Mouse (Mus musculus): ENCODE results near the gene Asap3. TPM values are rescaled to one million over a fixed set of nuclear protein-coding genes. Genes with fewer than 3 reads are reported as not detected.

The Asap3 gene
- polyA plus RNA-seq, 1 experiment from 2014 or later = 4.4 TPM

- 0 out of 2 replicates have a peak, but pooled peaks cover 2% of the 10 kb centered on the region for H3K9me3 ChIP-seq (ENCODE audit: control insufficient read depth, low read length)
- no peak overlapping the region for H3K9ac ChIP-seq (ENCODE audit: low read depth, low read length)
- peaks cover 42% of the 10 kb centered on the region for H3K36me3 ChIP-seq (ENCODE audit: control insufficient read depth, insufficient read depth, low read length)
- WGBS = 71% methylated on average over 66 of the region's 66 CpGs
- H3K27ac ChIP-seq (ENCODE audit: low read length) = no peak overlapping the region
- no peak overlapping the region for H3K4me3 ChIP-seq (ENCODE audit: low read length)
- H3K4me2 ChIP-seq (ENCODE audit: low read depth, low read length) = no peak overlapping the region
- ATAC-seq = no peak
- H3K4me1 ChIP-seq (ENCODE audit: control insufficient read depth, insufficient read depth, low read length) = peaks cover 9% of the 10 kb centered on the region
- H3K27me3 ChIP-seq (replicated peaks; ENCODE audit: control insufficient read depth, insufficient read depth, low read length) = no peaks in the 10 kb centered on the region
Measured at GRCm38 (mm10) chr4:136289918-136290780, 84.0 kb downstream of the Asap3 start.

- Histone ChIP-seq H3K27me3 (replicated peaks; ENCODE audit: control insufficient read depth, insufficient read depth, low read length) (no peaks in the 10 kb centered on the region), H3K9me3 (ENCODE audit: control insufficient read depth, low read length) (0 out of 2 replicates have a peak, but pooled peaks cover 2% of the 10 kb centered on the region)
- no peak for ATAC-seq
Measured at GRCm38 (mm10) chr4:136290781-136291595, 84.8 kb downstream of the Asap3 start.

GRCm38 (mm10) chr4:136291692-136292091 is 85.5 kb downstream of the Asap3 start:
- 90% methylated on average over 6 of the region's 6 CpGs for WGBS
- H3K4me2 ChIP-seq (ENCODE audit: low read depth, low read length) = no peak overlapping the region
- H3K9ac ChIP-seq (ENCODE audit: low read depth, low read length) = no peak overlapping the region
- no peaks in the 10 kb centered on the region for H3K27me3 ChIP-seq (replicated peaks; ENCODE audit: control insufficient read depth, insufficient read depth, low read length)
- ATAC-seq = no peak
- H3K9me3 ChIP-seq (ENCODE audit: control insufficient read depth, low read length) = 0 out of 2 replicates have a peak, but pooled peaks cover 2% of the 10 kb centered on the region
- peaks cover 42% of the 10 kb centered on the region for H3K36me3 ChIP-seq (ENCODE audit: control insufficient read depth, insufficient read depth, low read length)
- H3K27ac ChIP-seq (ENCODE audit: low read length) = no peak overlapping the region
- H3K4me1 ChIP-seq (ENCODE audit: control insufficient read depth, insufficient read depth, low read length) = peaks cover 5% of the 10 kb centered on the region
- H3K4me3 ChIP-seq (ENCODE audit: low read length) = no peak overlapping the region

More at GRCm38 (mm10) chr4:136290781-136291595, 84.8 kb downstream of the Asap3 start:
- Histone ChIP-seq H3K4me1 (ENCODE audit: control insufficient read depth, insufficient read depth, low read length) (peaks cover 9% of the 10 kb centered on the region), H3K4me2 (ENCODE audit: low read depth, low read length) (no peak overlapping the region), H3K9ac (ENCODE audit: low read depth, low read length) (no peak overlapping the region), H3K4me3 (ENCODE audit: low read length) (no peak overlapping the region), H3K27ac (ENCODE audit: low read length) (no peak overlapping the region), H3K36me3 (ENCODE audit: control insufficient read depth, insufficient read depth, low read length) (peaks cover 42% of the 10 kb centered on the region)
- WGBS = 74% methylated on average over 39 of the region's 39 CpGs

Other genes starting within 250 kb of the Asap3 start
- gene Gale, start 242.6 kb upstream of the Asap3 start, polyA plus RNA-seq (2015; fragmentation: Nextera tagmentation; extraction: Ambion mirVana) = 127 and 130 TPM in 2 replicates
- 111 and 115 TPM in 2 replicates for gene Lypla2, start 233.7 kb upstream of the Asap3 start, polyA plus RNA-seq (2015; fragmentation: Nextera tagmentation; extraction: Ambion mirVana)
- gene Pithd1, start 219.1 kb upstream of the Asap3 start, polyA plus RNA-seq (2015; fragmentation: Nextera tagmentation; extraction: Ambion mirVana) = 41.3 and 47.2 TPM in 2 replicates
- gene Eloa, start 184.6 kb upstream of the Asap3 start, polyA plus RNA-seq (2015; fragmentation: Nextera tagmentation; extraction: Ambion mirVana) = 34.8 and 35.6 TPM in 2 replicates
- gene Rpl11, start 152.9 kb upstream of the Asap3 start, polyA plus RNA-seq (2015; fragmentation: Nextera tagmentation; extraction: Ambion mirVana) = 407 and 467 TPM in 2 replicates
- 232 and 245 TPM in 2 replicates for gene Id3, start 62.9 kb upstream of the Asap3 start, polyA plus RNA-seq (2015; fragmentation: Nextera tagmentation; extraction: Ambion mirVana)
- gene E2f2, start 34.0 kb upstream of the Asap3 start, polyA plus RNA-seq (2015; fragmentation: Nextera tagmentation; extraction: Ambion mirVana) = 7.5 and 9.3 TPM in 2 replicates
- 22.9 and 23.3 TPM in 2 replicates for gene Tcea3, start 41.4 kb downstream of the Asap3 start, polyA plus RNA-seq (2015; fragmentation: Nextera tagmentation; extraction: Ambion mirVana)
- 13.6 and 15.0 TPM in 2 replicates for gene Zfp46, start 78.3 kb downstream of the Asap3 start, polyA plus RNA-seq (2015; fragmentation: Nextera tagmentation; extraction: Ambion mirVana)
- gene Hnrnpr, start 104.6 kb downstream of the Asap3 start, polyA plus RNA-seq (2015; fragmentation: Nextera tagmentation; extraction: Ambion mirVana) = 101 and 106 TPM in 2 replicates
- 0.10 and 0.16 TPM in 2 replicates for gene Htr1d, start 217.2 kb downstream of the Asap3 start, polyA plus RNA-seq (2015; fragmentation: Nextera tagmentation; extraction: Ambion mirVana)